In genomic region chr8:83660995-83661680, GRCm38 (mm10) we compare ENCODE assay signal across 8 mouse cellular contexts. TPM values are rescaled to one million over a fixed set of nuclear protein-coding genes. Genes with fewer than 3 reads are reported as not detected.
DNase-seq lines count a peak whose midpoint lies in the region; ATAC-seq and TF ChIP-seq lines count a peak whose summit lies in the region.

No protein-coding gene starts in this region.

- peak; percentile 17; the same call in 1 of the 2 replicates for ATAC-seq in hindbrain, embryonic 11.5 days (ENCODE audit: low FRiP score)
- peak; percentile 12; the same call in 1 of the 2 replicates for ATAC-seq in limb, embryonic 14.5 days (ENCODE audit: low FRiP score, low read depth)
- ATAC-seq in neural tube, embryonic 15.5 days (ENCODE audit: low FRiP score): no peak

- H3K4me2 ChIP-seq in hindbrain, embryonic 11.5 days (replicated peaks; ENCODE audit: low read depth, low read length): no peak overlapping the region
- peak overlapping the region; percentile 39 for H3K4me2 ChIP-seq in limb, embryonic 14.5 days (replicated peaks; ENCODE audit: low read depth, low read length, severe bottlenecking)
- peak overlapping the region; percentile 29 for H3K4me2 ChIP-seq in neural tube, embryonic 15.5 days

- H3K9ac ChIP-seq in ES-Bruce4 (ENCODE audit: low read depth, poor library complexity, severe bottlenecking): peak overlapping the region; percentile 21; the same call in 1 of the 2 replicates
- no peak overlapping the region for H3K9ac ChIP-seq in hindbrain, embryonic 11.5 days (ENCODE audit: low read depth, low read length)
- peak overlapping the region; percentile 40 for H3K9ac ChIP-seq in limb, embryonic 14.5 days (ENCODE audit: low read depth, low read length, severe bottlenecking)
- peak overlapping the region; percentile 0; the same call in 1 of the 2 replicates for H3K9ac ChIP-seq in neural tube, embryonic 15.5 days (replicated peaks)

- no peak for TF ChIP-seq EP300 in ES-Bruce4 (IDR thresholded peaks at IDR 0.05; ENCODE audit: insufficient read depth, low read depth, low read length)

- peak; percentile 26 for DNase-seq in hindbrain, embryonic 11.5 days (ENCODE audit: low spot score)
- DNase-seq in limb, embryonic 14.5 days (ENCODE audit: low spot score): peak; percentile 45
- DNase-seq in spleen, postnatal 14 days (ENCODE audit: low spot score in 2 of 2): no peak
- no peak for DNase-seq in thymus, postnatal 10 days (ENCODE audit: low spot score in 2 of 2)
- no peak for DNase-seq in thymus, postnatal 0 days (ENCODE audit: low spot score)

- 0 out of 2 replicates have a peak, but pooled peaks cover 3% of the 10 kb centered on the region for H3K36me3 ChIP-seq in ES-Bruce4 (ENCODE audit: control insufficient read depth, insufficient read depth, low read length, poor library complexity, severe bottlenecking)
- H3K36me3 ChIP-seq in hindbrain, embryonic 11.5 days (ENCODE audit: control insufficient read depth, insufficient read depth, low read length): no peaks in the 10 kb centered on the region
- peaks cover 17% of the 10 kb centered on the region for H3K36me3 ChIP-seq in limb, embryonic 14.5 days (ENCODE audit: control insufficient read depth, insufficient read depth, low read length)
- no peaks in the 10 kb centered on the region for H3K36me3 ChIP-seq in neural tube, embryonic 15.5 days

- TF ChIP-seq POLR2A in ES-Bruce4 (IDR thresholded peaks at IDR 0.05; ENCODE audit: insufficient read depth, low read length): no peak
- no peak for TF ChIP-seq POLR2A in limb, embryonic 14.5 days (IDR thresholded peaks at IDR 0.05; ENCODE audit: borderline replicate concordance, extremely low read depth, insufficient read depth, insufficient read length)

- no peak for TF ChIP-seq CTCF in ES-Bruce4 (IDR thresholded peaks at IDR 0.05; ENCODE audit: low read depth, low read length)

- H3K4me3 ChIP-seq in ES-Bruce4 (ENCODE audit: low read depth, low read length): 0 out of 2 replicates have a peak overlapping the region, but pooled peaks have one; percentile 2
- H3K4me3 ChIP-seq in brown adipose tissue, adult 24 weeks (ENCODE audit: insufficient read depth, low read depth, low read length): peak overlapping the region; percentile 19
- no peak overlapping the region for H3K4me3 ChIP-seq in hindbrain, embryonic 11.5 days (ENCODE audit: low read depth, low read length)
- H3K4me3 ChIP-seq in limb, embryonic 14.5 days (replicated peaks; ENCODE audit: low read length): 0 out of 2 replicates have a peak overlapping the region, but pooled peaks have one; percentile 9
- H3K4me3 ChIP-seq in neural tube, embryonic 15.5 days (replicated peaks): no peak overlapping the region

- H3K27me3 ChIP-seq in ES-Bruce4 (ENCODE audit: control insufficient read depth, insufficient read depth, low read length, poor library complexity, severe bottlenecking): no peaks in the 10 kb centered on the region
- no peaks in the 10 kb centered on the region for H3K27me3 ChIP-seq in hindbrain, embryonic 11.5 days (ENCODE audit: control insufficient read depth, insufficient read depth, low read length)
- H3K27me3 ChIP-seq in limb, embryonic 14.5 days (ENCODE audit: control insufficient read depth, insufficient read depth, low read length): no peaks in the 10 kb centered on the region
- H3K27me3 ChIP-seq in neural tube, embryonic 15.5 days (replicated peaks): no peaks in the 10 kb centered on the region

- 18% methylated on average over 22 of the region's 22 CpGs for WGBS in hindbrain, embryonic 11.5 days
- 11% methylated on average over 18 of the region's 22 CpGs for WGBS in limb, embryonic 14.5 days
- WGBS in neural tube, embryonic 15.5 days: 22% methylated on average over 22 of the region's 22 CpGs

- H3K27ac ChIP-seq in ES-Bruce4 (ENCODE audit: insufficient read depth, low read length): no peak overlapping the region
- H3K27ac ChIP-seq in brown adipose tissue, adult 24 weeks (replicated peaks; ENCODE audit: low read depth, low read length): no peak overlapping the region
- H3K27ac ChIP-seq in hindbrain, embryonic 11.5 days (ENCODE audit: low read depth, low read length): no peak overlapping the region
- H3K27ac ChIP-seq in limb, embryonic 14.5 days (replicated peaks; ENCODE audit: low read depth, low read length): no peak overlapping the region
- H3K27ac ChIP-seq in neural tube, embryonic 15.5 days (replicated peaks): 0 out of 2 replicates have a peak overlapping the region, but pooled peaks have one; percentile 37

- H3K4me1 ChIP-seq in ES-Bruce4 (ENCODE audit: control insufficient read depth, insufficient read depth, low read length): peaks cover 11% of the 10 kb centered on the region
- no peaks in the 10 kb centered on the region for H3K4me1 ChIP-seq in brown adipose tissue, adult 24 weeks (ENCODE audit: control insufficient read depth, insufficient read depth, insufficient read length, low read length)
- 0 out of 2 replicates have a peak, but pooled peaks cover 7% of the 10 kb centered on the region for H3K4me1 ChIP-seq in hindbrain, embryonic 11.5 days (replicated peaks; ENCODE audit: control insufficient read depth, insufficient read depth, low read length)
- peaks cover 35% of the 10 kb centered on the region for H3K4me1 ChIP-seq in limb, embryonic 14.5 days (ENCODE audit: control insufficient read depth, insufficient read depth, low read length)
- H3K4me1 ChIP-seq in neural tube, embryonic 15.5 days: peaks cover 45% of the 10 kb centered on the region

- no peaks in the 10 kb centered on the region for H3K9me3 ChIP-seq in ES-Bruce4 (replicated peaks; ENCODE audit: control insufficient read depth, insufficient read depth, low read length, poor library complexity, severe bottlenecking)
- no peaks in the 10 kb centered on the region for H3K9me3 ChIP-seq in hindbrain, embryonic 11.5 days (ENCODE audit: control insufficient read depth, low read length)
- no peaks in the 10 kb centered on the region for H3K9me3 ChIP-seq in limb, embryonic 14.5 days (ENCODE audit: control insufficient read depth, low read length)
- no peaks in the 10 kb centered on the region for H3K9me3 ChIP-seq in neural tube, embryonic 15.5 days (replicated peaks)

RNA-seq across cellular contexts. Expression of gene Ptger1, which starts 5.3 kb away (rescaled TPM):
- polyA plus RNA-seq in ES-Bruce4 (2011; ENCODE audit: insufficient read depth, insufficient read length, low read depth, missing spikeins): 0.58 TPM in 1 of 2 replicates, not detected in the other
- not detected in 2 replicates for polyA plus RNA-seq in brown adipose tissue, adult 24 weeks (2012; ENCODE audit: insufficient read depth, insufficient read length, missing spikeins)
- polyA plus RNA-seq in hindbrain, embryonic 11.5 days (2014; fragmentation: Nextera tagmentation; extraction: Ambion mirVana): 0.49 and 1.0 TPM in 2 replicates
- 2.7 and 2.8 TPM in 2 replicates for polyA plus RNA-seq in limb, embryonic 14.5 days (2012; rRNA removed)
- 0.40 and 0.83 TPM in 2 replicates for polyA plus RNA-seq in limb, embryonic 14.5 days (2014; fragmentation: Nextera tagmentation; extraction: Ambion mirVana)
- 0.95 and 1.00 TPM in 2 replicates for polyA plus RNA-seq in neural tube, embryonic 15.5 days (2015; fragmentation: Nextera tagmentation; extraction: Ambion mirVana)
- 0.42 and 0.82 TPM in 2 replicates for polyA plus RNA-seq in thymus, postnatal 0 days (2015; fragmentation: Nextera tagmentation; extraction: Ambion mirVana)

RNA-seq across cellular contexts. Expression of gene Gipc1, which starts 8.7 kb away (rescaled TPM):
- 42.5 and 43.7 TPM in 2 replicates for polyA plus RNA-seq in ES-Bruce4 (2011; ENCODE audit: insufficient read depth, insufficient read length, low read depth, missing spikeins)
- 20.8 and 21.2 TPM in 2 replicates for polyA plus RNA-seq in brown adipose tissue, adult 24 weeks (2012; ENCODE audit: insufficient read depth, insufficient read length, missing spikeins)
- polyA plus RNA-seq in hindbrain, embryonic 11.5 days (2014; fragmentation: Nextera tagmentation; extraction: Ambion mirVana): 176 and 182 TPM in 2 replicates
- 100 and 102 TPM in 2 replicates for polyA plus RNA-seq in limb, embryonic 14.5 days (2012; rRNA removed)
- 134 and 138 TPM in 2 replicates for polyA plus RNA-seq in limb, embryonic 14.5 days (2014; fragmentation: Nextera tagmentation; extraction: Ambion mirVana)
- 116 and 118 TPM in 2 replicates for polyA plus RNA-seq in neural tube, embryonic 15.5 days (2015; fragmentation: Nextera tagmentation; extraction: Ambion mirVana)
- 89.3 and 90.6 TPM in 2 replicates for polyA plus RNA-seq in thymus, postnatal 0 days (2015; fragmentation: Nextera tagmentation; extraction: Ambion mirVana)

RNA-seq across cellular contexts. Expression of gene Pkn1, which starts 37.8 kb away (rescaled TPM):
- polyA plus RNA-seq in ES-Bruce4 (2011; ENCODE audit: insufficient read depth, insufficient read length, low read depth, missing spikeins): 19.9 and 20.2 TPM in 2 replicates
- polyA plus RNA-seq in brown adipose tissue, adult 24 weeks (2012; ENCODE audit: insufficient read depth, insufficient read length, missing spikeins): 98.1 and 111 TPM in 2 replicates
- polyA plus RNA-seq in hindbrain, embryonic 11.5 days (2014; fragmentation: Nextera tagmentation; extraction: Ambion mirVana): 21.6 and 22.6 TPM in 2 replicates
- 46.9 and 47.4 TPM in 2 replicates for polyA plus RNA-seq in limb, embryonic 14.5 days (2012; rRNA removed)
- polyA plus RNA-seq in limb, embryonic 14.5 days (2014; fragmentation: Nextera tagmentation; extraction: Ambion mirVana): 24.3 and 29.3 TPM in 2 replicates
- polyA plus RNA-seq in neural tube, embryonic 15.5 days (2015; fragmentation: Nextera tagmentation; extraction: Ambion mirVana): 24.6 and 25.1 TPM in 2 replicates
- polyA plus RNA-seq in thymus, postnatal 0 days (2015; fragmentation: Nextera tagmentation; extraction: Ambion mirVana): 38.8 and 44.8 TPM in 2 replicates

RNA-seq across cellular contexts. Expression of gene Dnajb1, which starts 53.1 kb away (rescaled TPM):
- 28.2 and 32.2 TPM in 2 replicates for polyA plus RNA-seq in ES-Bruce4 (2011; ENCODE audit: insufficient read depth, insufficient read length, low read depth, missing spikeins)
- 25.0 and 50.3 TPM in 2 replicates for polyA plus RNA-seq in brown adipose tissue, adult 24 weeks (2012; ENCODE audit: insufficient read depth, insufficient read length, missing spikeins)
- polyA plus RNA-seq in hindbrain, embryonic 11.5 days (2014; fragmentation: Nextera tagmentation; extraction: Ambion mirVana): 66.1 and 66.7 TPM in 2 replicates
- polyA plus RNA-seq in limb, embryonic 14.5 days (2012; rRNA removed): 42.6 and 43.7 TPM in 2 replicates
- 51.3 and 58.9 TPM in 2 replicates for polyA plus RNA-seq in limb, embryonic 14.5 days (2014; fragmentation: Nextera tagmentation; extraction: Ambion mirVana)
- 57.9 and 63.1 TPM in 2 replicates for polyA plus RNA-seq in neural tube, embryonic 15.5 days (2015; fragmentation: Nextera tagmentation; extraction: Ambion mirVana)
- polyA plus RNA-seq in thymus, postnatal 0 days (2015; fragmentation: Nextera tagmentation; extraction: Ambion mirVana): 71.2 and 92.9 TPM in 2 replicates

RNA-seq across cellular contexts. Expression of gene Tecr, which starts 53.4 kb away (rescaled TPM):
- 310 and 347 TPM in 2 replicates for polyA plus RNA-seq in ES-Bruce4 (2011; ENCODE audit: insufficient read depth, insufficient read length, low read depth, missing spikeins)
- polyA plus RNA-seq in brown adipose tissue, adult 24 weeks (2012; ENCODE audit: insufficient read depth, insufficient read length, missing spikeins): 552 and 608 TPM in 2 replicates
- 732 and 754 TPM in 2 replicates for polyA plus RNA-seq in hindbrain, embryonic 11.5 days (2014; fragmentation: Nextera tagmentation; extraction: Ambion mirVana)
- 595 and 783 TPM in 2 replicates for polyA plus RNA-seq in limb, embryonic 14.5 days (2012; rRNA removed)
- 586 and 589 TPM in 2 replicates for polyA plus RNA-seq in limb, embryonic 14.5 days (2014; fragmentation: Nextera tagmentation; extraction: Ambion mirVana)
- polyA plus RNA-seq in neural tube, embryonic 15.5 days (2015; fragmentation: Nextera tagmentation; extraction: Ambion mirVana): 1,464 and 1,650 TPM in 2 replicates
- 315 and 341 TPM in 2 replicates for polyA plus RNA-seq in thymus, postnatal 0 days (2015; fragmentation: Nextera tagmentation; extraction: Ambion mirVana)

Comparison
In these comparisons a context has a peak if more than half of its experiments do, and no peak if none do; other contexts are left out.
1. H3K4me3 ChIP-seq: peak in ES-Bruce4 (single experiment), brown adipose tissue, adult 24 weeks (single experiment) and limb, embryonic 14.5 days (single experiment); none in hindbrain, embryonic 11.5 days (single experiment) and neural tube, embryonic 15.5 days (single experiment).
2. DNase-seq: peak in hindbrain, embryonic 11.5 days (single experiment) and limb, embryonic 14.5 days (single experiment); none in spleen, postnatal 14 days (0 of 2), thymus, postnatal 10 days (0 of 2) and thymus, postnatal 0 days (single experiment).